Mouse (Mus musculus): Measurements from ENCODE around the gene Wipf3.

Gene Wipf3

DNA sequence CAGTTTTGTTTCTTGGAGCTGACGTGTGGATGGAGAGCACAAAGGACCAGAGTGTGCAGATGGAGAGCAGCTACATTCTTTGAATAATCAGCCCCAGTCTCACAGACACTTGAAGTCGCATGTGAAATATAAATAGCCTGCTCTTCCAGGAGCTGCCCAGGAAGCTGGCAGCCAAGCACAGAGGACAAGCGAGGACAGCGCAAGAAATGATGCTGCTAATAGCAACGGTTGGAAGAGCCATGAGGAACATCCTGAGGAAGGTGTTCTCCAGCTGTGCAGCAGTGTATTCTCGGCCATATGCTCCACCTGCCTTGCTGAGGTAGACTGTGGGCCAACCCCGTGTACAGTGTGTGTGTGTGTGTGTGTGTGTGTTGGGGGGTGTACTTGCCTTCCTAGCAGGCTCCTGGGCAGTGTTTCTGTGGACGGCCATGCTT, 101.7 kb downstream of the Wipf3 start:
- no peak for DNase-seq (ENCODE audit: low read depth)

DNA sequence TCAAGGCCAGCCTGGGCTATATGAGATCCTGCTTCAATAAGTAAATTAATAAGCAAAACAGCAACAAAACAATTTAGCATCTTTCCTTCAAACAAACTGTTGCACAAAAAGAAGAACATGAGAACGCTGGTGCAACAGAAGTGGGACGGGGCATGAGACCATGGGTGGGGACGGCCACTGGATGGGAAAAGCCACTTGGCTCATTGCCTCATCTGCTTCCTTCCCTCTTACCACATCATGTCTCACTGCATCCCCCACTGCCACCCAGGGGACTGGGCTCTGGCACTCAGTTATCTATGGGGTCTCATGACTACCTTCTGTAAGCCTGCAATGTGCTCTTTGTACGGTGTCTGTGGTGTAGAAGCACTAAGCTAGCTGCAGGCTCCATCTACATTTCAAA, 106.1 kb downstream of the Wipf3 start:
- no peak for DNase-seq (ENCODE audit: low read depth)

DNA sequence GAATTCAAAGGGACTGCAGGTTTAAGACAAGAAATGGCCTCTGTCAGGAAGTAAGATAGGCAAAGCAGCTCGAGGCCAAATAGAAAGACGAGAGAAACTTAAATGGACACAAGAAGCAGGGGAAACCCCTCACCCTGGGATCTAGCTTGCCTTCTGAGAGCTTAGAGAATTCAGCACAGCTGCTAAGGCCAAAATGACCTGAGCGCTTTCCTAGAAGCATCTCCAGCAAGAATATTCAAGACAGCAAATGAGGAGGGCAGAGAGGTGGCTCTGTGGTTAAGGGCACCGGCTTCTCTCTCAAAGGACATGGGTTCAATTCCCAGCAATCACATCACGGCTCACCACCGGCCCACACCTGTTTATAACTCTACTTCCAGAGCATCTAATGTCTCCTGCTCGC, 107.7 kb downstream of the Wipf3 start:
- DNase-seq (ENCODE audit: low read depth): no peak

DNA sequence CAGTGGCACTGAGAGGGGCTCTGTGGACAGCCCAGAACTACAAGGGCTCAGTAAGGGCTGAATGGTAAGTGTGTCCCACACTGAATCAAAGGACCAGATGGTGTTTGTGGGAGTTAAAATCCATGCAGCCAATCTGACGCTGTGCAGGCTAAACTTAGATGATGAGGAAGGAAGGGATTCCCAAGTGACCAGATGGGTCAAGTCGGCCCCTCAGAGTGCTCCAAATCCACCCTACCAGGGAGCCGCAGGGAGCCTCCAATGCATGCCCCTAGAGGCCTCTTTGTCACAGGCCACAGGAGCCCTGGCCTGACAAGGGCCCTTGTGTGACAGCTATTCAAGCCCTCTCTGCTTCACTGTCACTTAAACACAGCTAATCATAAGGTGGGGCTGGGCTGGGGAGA, 109.4 kb downstream of the Wipf3 start:
- DNase-seq (ENCODE audit: low read depth): no peak

DNA sequence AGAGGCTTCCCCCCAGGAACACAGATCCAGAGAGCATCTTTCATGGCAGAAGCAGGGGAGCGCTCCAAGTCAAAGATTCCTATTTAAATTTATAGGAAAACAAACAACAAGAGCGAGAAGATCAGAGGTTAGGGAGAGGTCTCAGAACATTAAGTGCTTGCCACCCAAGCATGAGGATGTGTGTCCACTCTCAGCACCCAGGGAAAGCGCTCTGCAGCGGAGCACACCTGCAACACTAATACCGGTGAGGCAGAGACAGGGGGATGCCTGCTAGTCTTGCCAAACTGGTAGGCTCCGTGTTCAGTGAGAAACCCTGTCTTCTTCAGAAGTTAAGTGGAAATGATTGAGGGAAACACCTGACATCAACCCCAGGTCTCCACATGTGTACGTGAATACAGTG, 110.0 kb downstream of the Wipf3 start:
- DNase-seq (ENCODE audit: low read depth): no peak

DNA sequence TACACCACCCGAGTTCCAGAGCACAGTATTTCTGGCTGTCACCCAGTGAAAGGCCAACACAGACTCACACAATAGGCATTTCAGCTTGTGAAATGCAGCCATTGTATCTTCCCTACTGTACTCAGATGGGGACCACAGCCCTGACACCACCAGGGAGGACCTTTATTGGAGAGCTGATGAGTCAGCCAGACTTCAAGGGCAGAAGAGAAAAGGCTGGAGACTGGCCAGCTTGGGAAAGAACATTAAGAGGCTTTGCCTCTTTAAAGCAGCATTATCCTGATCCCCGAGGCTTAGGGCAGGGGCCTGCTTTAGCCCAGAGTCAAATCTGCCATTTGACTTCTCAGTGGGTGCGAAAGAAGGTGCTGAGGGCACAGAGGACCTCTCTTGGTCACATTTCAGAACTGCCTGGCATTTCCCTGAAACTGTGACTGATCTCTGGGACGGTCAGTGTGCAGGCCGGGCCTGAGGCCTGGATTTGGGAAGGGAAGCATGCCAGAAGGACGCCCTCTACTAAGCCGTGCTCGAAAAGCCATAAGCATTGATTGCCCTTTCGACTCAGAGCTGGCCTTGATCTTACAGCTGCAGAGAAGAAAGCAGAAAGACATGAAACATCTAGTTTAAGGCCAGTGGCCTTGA, 111.0 kb downstream of the Wipf3 start:
- peak; percentile 78 for DNase-seq (ENCODE audit: low read depth)

DNA sequence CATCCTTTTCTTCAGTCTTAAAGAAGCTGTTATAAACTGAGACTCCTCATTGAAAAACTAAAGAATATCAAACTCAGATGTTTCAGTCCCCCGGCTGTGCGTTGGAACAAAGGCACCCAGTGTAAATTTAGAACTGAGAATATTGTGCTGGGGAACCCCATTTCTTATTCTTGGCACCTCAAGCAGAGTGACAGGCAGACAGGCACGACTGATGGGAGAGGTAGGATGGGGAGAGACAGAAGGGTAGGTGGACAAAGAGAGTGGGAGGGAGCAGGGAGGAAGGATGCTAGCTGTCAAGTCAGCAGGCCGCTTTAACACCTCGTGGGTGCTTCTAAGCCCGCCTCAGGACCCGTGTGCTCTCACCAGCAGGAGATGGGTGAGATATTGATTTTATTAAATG, 113.4 kb downstream of the Wipf3 start:
- DNase-seq (ENCODE audit: low read depth): no peak

DNA sequence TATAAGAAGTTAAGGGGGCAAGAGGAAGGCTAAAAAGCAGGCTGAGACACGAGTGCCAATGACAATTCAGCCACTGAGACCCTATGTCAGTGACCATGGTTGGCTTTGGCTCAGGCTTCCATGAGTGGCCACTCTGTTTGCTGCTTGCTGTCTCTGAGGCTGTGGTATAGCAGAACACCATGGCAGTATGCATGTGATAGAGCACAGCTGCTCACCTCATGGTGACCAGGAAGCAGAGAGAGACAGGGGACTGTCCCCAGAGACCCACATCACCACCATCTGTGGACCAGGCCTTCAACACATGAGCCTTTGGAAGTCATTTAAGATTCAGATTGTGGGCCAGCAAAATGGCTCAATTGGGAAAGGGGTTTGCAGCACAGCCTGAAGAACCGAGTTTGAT, 114.2 kb downstream of the Wipf3 start:
- DNase-seq (ENCODE audit: low read depth): no peak

DNA sequence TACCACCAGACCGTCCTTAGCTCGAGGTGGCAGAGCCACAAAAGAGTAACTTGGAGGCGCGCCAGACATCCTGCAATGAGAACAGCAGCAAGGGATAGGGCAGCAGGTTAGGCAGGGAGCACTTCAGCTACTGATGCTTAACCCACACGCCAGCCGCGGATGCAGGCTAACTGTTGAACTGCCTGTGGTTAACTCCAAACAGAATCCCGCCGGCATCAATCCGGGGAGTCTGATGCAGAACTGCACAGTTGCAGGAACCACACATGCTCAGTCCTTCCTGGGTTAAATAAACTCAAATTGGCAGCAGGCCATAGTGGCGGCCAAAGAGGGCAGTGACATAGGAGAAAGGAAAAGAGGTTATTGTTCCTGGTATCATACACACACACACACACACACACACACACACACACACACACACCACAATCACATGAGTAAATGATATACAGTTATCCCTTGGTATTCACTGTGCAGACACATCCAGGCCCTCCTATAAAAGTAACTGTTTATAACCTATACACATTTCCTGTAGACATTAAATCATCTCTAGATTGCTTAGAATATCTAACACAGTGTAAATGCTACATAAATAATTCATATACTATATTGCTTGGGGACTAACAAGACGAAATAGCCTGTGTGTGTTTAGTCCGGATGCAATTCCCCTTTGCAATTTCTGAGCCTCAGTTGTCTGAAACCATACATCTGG, 119.1 kb downstream of the Wipf3 start:
- no peak for DNase-seq (ENCODE audit: low read depth)

DNA sequence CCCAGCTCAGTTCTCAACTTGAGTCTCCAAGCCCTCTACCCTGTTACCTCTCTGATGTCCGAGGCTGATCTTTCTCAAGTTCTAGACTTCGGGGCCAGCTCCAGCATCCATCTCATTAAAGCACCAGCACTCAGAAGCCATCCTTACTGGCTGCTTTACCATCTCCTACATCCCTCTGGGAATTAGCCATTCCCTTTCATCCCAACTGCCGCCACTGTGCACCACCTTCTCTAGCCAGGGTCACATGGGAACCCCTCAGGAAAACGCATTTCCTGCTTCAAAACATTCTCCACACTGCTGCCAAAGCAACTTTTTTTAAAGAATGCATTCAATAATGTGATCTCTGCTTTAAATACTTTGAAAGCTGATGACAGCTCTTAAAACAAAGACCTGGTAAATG, 119.9 kb downstream of the Wipf3 start:
- DNase-seq (ENCODE audit: low read depth): no peak

DNA sequence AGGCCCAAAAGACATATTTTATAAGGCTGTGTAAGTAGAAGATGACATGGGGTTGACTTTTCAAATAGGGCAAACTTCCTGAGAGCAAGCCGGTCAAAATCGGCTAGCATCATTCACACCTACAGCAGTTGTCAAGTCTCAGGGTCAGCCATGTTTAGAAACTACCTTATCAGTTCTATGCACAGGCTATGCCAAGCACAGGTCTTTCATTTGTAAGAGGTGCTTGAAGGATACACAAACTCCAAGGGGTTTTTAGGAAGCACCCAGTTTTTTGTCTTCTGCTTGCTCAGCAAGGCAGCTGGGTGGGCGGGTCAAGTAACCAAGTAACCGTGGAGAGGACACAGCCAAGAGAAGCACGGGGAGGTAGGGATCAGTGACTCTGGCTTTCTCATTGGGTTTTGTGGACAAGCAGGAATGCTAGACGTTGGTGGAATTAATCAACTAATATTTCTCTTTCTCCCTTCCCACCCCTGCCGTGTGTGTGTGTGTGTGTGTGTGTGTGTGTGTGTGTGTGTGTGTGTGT, 121.5 kb downstream of the Wipf3 start:
- peak; percentile 21 for DNase-seq (ENCODE audit: low read depth)

DNA sequence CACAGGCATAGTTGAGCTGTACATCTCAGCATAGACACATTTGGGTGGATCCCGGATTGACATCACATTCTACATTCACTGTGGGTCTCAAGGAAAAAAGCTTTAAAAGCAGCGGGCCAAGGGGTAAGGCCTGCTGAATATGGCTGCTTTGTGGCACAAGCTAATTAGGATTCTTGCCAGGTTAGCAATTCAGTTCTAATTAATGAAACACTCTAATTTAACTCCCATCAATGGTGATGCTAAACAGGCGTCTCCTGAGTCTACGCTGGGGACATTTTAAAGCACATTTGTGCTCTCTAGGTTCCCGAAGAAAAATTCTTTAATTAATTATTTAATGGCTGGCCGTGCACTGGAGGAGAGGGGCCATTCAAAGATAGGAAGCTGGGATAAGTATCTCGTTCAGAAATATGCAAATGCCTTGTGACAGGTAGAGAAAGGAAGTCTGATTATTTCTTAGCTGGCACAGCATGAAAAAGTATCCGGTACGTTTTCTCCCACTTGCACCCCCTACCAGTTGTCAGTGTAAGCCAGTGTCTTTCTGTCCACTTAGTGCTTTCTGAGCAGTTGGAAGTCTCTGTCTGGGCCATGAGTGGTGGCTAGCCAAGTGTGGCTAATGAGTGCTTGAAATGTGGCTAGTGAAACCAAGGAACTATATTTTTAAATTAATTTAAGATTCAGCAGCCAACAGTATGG, 123.5 kb downstream of the Wipf3 start:
- no peak for DNase-seq (ENCODE audit: low read depth)
